Mouse (Mus musculus) c-Kit-positive CD71-positive TER-119-negative erythroid progenitor cells, embryonic 14.5 days (primary cell): ENCODE data around the gene Egfl8.

Source experiments
- DNase-seq: peaks from one replicate; pipeline ENCODE4 v3.0.0-alpha.2; 2013; ENCODE audit warnings: low read depth

Egfl8 gene

GRCm38 (mm10) chr17:34572361-34572760, 43.4 kb downstream of the Egfl8 start:
- DNase-seq = no peak

GRCm38 (mm10) chr17:34571875-34572274, 43.9 kb downstream of the Egfl8 start:
- no peak for DNase-seq

- no peak for DNase-seq
Observed at GRCm38 (mm10) chr17:34569919-34570318, 45.9 kb downstream of the Egfl8 start.

- no peak for DNase-seq
Observed at GRCm38 (mm10) chr17:34568421-34568820, 47.4 kb downstream of the Egfl8 start.

GRCm38 (mm10) chr17:34567311-34567710, 48.5 kb downstream of the Egfl8 start:
- DNase-seq = no peak

GRCm38 (mm10) chr17:34564796-34565195, 51.0 kb downstream of the Egfl8 start:
- no peak for DNase-seq

- no peak for DNase-seq
Observed at GRCm38 (mm10) chr17:34564003-34564421, 51.8 kb downstream of the Egfl8 start, which contains the start of gene Notch4. TSS of gene Notch4 (plus strand) at chr17:34564268.

- no peak for DNase-seq
Observed at GRCm38 (mm10) chr17:34563354-34563753, 52.4 kb downstream of the Egfl8 start.
